Mouse (Mus musculus) left cerebral cortex, postnatal 36 days (tissue): ENCODE measurements around the gene Usp42. TPM values are rescaled to one million over a fixed set of nuclear protein-coding genes. Genes with fewer than 3 reads are reported as not detected.
A peak's percentile ranks its signal among the peaks of the same experiment; 100 is the strongest.

Experiments
- DNase-seq, 2 experiments: peaks; one replicate each; pipeline ENCODE4 v3.0.0; 2021 to 2022; ENCODE audit warnings: low spot score in 2 of 2, mixed read lengths in 1 of 2
- intact Hi-C: fragments of 180-260 bp; cut with DNase I; formaldehyde crosslinking; loops from one replicate; pipeline ENCODE4 v1.15.1; 2025
- total RNA-seq, 2 experiments: library from RNA; stranded (reverse); gene quantifications; 2 replicates each; pipeline ENCODE4 v1.2.3; 2021

Gene Usp42
- total RNA-seq, 2 experiments from 2014 or later: 21.7 to 27.1 TPM

DNA sequence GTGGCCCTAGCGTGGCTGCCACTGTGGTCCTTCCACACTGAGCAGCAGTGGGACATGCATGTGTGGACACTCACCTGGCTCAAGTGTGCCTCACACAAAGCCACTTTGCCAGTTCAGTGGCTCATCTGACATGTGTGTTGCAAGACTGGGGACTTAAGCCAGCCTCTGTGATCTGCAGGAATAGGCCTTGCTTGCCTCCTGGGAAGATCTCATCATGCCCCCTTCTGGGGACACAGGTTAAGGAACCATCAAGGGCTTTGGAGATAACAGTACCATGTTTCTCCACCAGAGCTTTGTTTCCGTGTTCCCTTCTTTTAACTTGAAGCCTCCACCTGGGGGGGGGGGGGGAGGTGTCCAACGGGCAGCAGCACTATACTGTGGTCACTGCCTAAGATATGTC, 35.8 kb downstream of the Usp42 start:
- no peak for DNase-seq
- intact Hi-C loops: no loop called here

DNA sequence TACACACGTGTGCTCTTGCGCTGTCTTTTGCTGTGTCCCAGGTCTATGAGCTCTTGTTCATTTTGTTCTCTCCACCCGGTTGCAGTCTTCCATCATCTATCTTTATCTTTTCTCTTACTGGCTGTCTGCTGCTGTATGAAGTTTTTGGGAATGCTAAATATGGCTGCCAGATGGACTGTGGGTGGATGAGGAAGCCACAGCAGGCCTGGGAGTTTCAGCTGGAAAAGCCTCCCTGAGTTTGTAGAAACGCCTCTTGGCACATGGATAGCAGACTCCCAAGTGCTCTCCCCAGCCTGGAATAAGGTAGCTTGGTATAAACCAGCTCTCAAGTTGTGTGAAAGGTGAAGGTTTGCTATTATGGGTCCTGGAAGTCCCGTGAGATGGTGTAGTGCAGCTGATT, 41.2 kb downstream of the Usp42 start:
- intact Hi-C loops: loop anchor here (2.0 to 5.0 kb wide), 2 partner anchors 49 to 108 kb away; no protein-coding TSS in a partner anchor
- peak; percentile 83 for DNase-seq

DNA sequence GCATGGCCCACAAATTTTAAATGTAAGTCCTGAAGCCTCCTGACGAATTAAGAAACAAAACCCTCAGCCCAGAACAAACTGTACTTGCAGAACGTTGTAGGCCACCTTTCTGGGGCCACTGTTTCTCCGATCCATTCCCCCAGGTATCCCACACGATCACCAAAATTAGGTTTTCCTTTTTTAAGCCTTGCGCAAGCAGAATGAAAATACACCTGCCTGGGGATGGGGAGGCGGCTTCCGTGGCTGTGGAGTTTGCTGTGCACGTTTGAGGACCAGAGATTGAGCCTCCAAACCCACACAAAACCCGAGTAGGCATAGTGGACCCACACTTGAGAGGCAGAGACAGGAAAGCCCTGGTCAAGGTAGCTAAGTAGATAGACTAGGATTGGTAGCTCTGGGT, 41.7 kb downstream of the Usp42 start:
- intact Hi-C loops: loop anchor here (2.0 to 5.0 kb wide), 2 partner anchors 48 to 108 kb away; no protein-coding TSS in a partner anchor
- peak; percentile 44 to 45 for DNase-seq

DNA sequence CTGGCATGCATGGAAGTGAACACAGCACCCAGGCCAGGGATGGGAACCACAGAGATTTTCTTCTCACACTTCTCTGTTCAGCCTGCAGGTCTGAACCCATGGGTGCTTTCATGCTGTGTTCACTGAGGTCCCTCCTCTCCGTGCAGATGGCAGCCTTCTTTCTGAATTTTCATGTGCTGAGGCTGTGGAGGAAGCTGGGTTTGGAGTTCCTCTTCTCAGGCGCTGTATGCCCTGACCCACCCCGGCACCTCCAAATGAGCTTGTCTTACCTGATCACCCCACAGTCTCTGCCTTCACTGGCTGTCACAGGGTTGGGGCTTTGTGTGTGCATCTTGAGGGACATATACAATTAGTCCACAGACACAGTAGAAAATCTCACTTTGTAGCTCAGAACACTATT, 44.5 kb downstream of the Usp42 start:
- DNase-seq: no peak
- intact Hi-C loops: no loop called here

DNA sequence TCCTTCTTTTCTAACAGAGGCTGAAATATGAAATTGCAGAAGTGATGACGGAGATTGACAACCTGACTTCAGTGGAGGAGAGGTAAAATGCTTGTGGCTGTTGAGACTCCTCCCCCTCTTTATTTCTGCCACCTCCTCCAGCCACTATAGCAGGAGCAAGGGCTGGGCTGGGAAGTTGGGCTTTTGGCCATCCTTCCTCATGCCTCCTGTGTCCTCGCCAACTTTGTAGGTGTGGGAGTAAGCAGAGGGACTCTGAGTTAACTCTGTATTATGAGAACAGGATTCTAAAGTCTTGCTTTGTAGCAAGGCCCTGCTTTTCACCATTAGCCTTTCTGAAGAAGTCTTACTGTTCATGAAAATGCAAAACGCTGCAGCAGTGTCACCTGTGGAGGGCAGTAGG, 45.6 kb downstream of the Usp42 start:
- DNase-seq: no peak
- intact Hi-C loops: no loop called here

DNA sequence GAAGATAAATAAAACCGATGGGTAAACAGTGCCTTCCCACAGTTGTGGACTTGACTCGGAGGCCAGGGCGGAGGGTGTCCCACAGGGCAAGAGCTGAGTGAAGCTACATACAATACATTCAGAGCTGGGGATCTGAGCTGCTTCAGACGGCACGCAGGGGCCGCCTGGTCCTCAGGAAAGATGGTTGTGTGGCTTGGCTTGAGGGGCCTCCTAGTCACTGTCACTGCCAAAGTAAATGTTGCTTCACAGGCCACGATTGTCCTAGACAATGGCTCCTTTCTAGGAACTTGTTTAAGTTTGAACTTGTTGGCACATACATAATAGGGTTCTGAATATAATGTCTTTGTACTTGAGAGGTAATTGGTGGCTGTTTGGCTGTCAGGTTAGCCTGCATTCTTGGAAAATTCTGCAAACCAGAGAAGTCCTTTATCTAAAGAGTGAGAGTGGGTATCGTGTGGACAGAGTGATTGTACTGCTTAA, 47.1 kb downstream of the Usp42 start:
- DNase-seq: no peak
- intact Hi-C loops: no loop called here

DNA sequence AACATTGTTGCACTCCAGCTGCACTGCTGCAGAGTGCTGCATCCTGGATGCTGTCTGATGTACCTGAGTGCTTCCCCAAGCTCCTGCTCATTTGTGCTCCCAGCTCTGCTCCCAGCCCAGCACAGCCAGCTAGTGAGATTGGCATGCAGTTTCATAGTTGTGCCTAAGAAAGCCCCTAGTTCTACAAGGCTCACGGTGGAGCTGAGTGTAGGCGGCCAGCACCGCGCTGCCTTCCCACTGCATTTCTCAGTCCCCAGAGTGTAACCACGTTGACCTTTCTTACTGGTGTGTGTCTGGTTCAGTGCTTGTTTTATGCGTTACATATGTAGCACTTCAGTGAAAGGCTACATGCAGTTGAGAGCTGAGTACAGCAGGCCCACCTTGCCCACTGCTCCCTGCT, 48.4 kb downstream of the Usp42 start:
- no peak for DNase-seq
- intact Hi-C loops: no loop called here

DNA sequence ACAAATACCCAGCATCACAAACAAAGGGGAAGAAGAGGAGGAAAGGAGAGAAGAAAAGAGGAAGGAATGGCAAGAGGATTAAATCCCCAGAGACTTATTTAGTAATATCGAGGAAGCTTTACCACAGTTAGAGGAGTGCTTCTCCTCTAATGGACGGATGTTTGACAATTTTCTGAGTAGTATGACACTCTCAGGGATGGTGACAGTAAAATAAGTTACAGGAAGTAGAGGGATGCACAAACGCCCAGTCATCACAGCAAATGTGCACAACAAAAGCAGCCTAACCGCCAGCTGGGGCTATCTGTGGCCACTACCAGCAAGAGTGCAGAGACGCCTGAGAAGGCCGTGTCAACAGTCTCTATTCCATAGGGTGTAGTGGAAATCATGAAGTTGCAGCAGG, 52.4 kb downstream of the Usp42 start:
- DNase-seq: no peak
- intact Hi-C loops: no loop called here

DNA sequence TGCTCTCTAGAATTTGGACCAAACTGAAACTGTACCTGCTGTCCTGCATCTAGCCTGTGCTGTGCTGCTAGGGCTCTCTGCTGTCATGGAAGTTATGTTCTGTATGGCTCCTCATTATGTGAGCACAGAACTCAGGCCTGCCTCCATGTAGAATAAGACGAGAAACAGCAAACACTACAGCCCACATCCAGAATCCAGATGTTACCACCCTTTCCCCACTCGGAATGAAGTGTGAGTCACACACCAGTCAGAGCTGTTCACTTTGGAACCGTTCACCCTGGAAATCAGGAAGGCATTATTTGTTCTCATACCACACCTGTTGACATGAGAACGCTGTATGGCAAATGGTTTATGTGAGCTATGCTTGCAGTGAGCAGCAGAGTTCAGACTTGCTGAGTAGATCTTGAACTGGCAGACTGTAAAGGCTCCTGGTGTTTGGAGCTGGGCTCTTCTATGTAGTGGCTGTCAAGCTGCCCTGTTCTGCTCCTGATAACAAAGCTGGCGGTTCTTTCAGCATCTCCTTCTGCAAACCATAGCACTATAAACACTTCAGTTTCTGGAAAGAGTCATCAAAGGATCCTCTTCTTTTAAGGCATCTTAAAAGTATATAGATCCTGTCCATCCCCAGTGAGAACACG, 53.3 kb downstream of the Usp42 start:
- intact Hi-C loops: no loop called here
- no peak for DNase-seq

DNA sequence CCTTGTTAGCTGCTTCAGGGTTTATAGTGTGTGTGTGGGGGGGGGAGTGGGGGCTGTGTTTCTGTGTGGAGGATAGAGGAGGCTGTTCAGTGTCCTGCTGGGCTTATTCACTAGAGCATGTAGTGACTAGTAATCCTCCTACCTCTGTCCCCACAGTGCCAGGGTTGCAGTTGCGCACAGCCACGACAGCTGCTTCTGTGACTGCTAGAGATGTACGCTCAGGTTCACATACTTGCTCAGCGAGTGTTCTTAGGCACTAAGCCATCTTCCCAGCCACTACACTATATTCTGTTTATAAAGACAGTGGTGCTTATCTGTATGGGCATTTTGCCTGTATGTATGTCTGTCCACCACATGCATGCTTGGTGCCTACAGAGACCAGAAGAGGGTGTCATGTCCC, 54.7 kb downstream of the Usp42 start:
- intact Hi-C loops: no loop called here
- no peak for DNase-seq

DNA sequence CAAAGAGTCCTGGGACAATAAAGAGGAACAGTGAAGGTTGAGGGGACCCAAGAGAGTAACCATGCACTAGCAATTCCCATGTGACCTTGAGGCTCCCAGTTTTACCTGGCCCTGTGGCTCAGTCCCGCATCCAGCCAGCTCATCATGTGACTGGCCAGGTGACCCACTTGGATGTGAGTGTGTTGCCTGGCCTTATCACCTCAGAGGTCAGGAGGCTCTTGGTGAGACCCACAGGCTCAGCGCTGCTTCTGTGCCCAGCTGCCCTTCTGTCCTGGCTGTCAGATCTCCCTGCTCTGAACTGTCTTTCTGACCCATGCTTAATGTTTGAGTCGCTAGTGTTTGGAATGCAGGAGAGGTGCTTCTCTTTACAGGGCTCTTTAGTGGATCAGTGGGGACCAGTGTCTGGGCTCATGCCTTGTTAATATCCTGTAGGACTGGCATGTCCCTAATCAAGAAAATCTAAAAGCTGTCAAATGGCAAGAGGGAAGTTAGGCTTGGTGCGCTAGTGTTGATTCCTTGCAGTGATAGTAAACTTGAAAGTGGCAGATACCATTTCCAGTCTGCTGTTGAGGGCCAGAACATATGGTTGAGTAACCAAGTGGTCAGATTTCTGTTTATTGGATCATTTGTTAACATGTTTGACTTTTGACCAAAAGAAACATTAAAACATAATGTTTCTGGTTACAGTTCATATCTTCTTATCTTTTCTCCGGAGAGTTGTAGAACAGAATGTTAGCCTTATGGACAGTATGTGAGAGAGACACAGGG, 55.7 kb downstream of the Usp42 start:
- DNase-seq: no peak
- intact Hi-C loops: no loop called here

DNA sequence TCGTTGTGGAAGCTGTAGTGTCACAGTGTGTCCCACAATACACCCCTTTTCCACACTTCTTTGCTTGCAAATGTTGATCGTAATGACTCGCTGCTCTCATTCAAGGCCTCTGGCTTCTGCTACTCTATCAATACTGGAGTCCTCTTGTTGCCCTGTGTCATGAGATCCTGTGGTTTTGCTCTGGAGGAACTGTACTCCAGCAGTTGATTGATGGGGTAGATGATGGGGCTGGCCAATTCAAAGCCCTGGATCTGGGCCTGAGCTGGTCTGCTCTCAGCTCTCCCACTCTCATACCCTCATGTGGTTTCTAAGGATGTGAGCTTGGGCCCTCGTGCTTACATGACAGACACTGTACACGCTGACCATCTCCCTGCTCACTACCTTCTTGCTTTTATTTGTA, 57.5 kb downstream of the Usp42 start:
- no peak for DNase-seq
- intact Hi-C loops: no loop called here

DNA sequence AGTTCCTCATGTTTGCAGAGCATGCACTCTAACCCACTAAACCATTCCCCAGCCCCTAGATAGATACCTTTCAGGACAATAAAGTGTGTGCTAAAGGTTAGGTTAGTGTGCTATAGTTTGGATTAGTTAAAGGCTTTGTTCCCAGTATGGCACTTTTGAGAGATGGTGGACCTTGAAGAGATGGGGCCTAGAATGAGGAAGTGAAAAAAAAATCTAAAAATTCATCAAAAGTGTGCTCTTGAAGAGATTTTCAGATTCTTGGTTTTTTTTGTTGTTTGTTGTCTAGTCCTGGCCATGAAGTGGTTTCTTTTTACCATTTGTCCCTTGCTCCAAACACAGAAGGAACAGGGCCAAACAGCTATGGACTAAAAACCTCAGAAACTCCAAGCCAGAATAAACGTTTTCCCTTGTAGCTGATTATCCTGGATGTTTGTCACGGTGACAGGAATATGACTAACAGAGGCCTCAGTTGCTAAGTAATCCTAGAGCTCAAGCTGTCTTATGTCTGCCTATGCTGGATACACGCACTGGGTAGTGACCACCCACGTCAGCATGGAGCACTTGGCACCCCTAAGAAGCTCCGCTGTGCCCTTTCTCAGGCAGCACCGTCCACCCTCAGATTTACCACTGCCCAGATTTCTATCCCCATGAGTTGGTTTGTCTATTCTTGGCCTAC, 61.2 kb downstream of the Usp42 start:
- peak in 1 of 2 experiments; percentile 38 for DNase-seq
- intact Hi-C loops: no loop called here

DNA sequence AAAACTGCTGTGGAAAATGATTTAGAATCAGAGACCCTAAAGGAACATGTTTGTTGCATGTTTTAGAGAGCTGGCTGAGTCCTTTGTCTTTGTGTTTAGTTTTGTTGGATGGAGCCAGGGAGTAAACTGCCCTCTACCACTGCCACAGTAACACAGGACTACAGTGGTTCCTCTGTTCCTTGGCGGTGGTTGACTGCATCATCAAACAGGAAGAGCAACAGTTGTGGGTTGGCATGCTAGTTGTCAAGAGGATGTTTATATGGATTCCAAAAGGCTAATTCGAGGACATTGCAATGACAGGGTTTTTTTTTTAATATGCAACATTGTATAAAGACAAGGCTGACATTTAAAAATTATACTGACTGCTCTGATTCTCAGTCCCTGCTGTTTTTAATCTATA, 62.2 kb downstream of the Usp42 start:
- intact Hi-C loops: no loop called here

DNA sequence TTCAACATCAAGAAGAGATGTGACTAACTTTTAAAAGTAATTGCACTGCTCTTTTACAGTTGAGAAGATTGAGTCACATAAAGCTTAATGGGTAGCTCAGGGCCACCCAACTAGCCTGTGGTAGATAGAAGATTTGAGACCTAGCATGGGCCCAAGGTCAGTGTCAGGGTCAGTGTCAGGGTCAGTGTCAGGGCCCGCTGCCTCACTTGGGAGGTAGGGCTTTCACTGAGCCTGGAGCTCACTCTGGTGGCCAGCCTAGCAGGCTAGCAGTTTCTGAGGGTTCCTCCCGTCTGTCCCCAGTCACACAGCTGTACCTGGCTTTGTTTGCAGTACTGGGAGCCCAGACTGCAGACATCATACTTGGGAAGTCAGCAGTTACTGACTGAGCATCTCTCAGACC, 62.7 kb downstream of the Usp42 start:
- intact Hi-C loops: no loop called here
- DNase-seq: no peak

More for the DNA sequence above, 62.2 kb downstream of the Usp42 start:
- no peak for DNase-seq

DNA sequence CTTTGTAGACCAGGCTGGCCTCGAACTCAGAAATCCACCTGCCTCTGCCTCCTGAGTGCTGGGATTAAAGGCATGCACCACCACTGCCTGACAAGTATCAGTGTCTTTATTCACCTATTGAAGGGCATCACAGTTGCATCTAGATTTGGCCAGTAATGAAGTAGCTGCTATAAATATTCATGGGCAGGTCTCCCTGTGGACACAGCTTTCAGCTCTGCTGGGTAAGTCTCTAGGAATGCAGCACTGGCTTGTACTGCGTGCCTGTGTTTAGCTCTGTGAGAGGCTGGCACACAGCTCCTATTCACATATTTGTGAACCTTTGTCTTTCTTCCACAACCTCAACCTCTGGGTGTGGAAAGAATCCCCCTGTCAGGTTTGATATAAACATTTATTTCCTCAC, 63.2 kb downstream of the Usp42 start:
- DNase-seq: no peak
- intact Hi-C loops: no loop called here

DNA sequence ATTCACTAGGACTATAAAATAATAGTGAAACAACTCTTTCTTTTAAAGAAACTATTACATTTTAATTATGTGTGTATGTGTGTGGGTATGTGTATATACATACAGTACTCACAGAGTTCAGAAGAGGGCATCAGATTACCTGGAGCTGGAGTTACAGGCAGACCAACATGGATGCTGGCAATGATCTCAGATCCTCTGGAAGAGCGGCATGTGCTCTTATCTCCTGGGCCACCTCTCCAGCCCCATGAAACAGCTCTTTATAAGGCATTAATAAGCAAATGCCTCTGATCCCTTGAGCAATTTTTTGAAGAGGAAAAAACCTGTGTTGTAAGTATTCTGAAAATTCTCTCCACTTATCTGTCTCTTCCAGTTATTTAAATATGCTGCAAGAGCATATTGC, 66.1 kb downstream of the Usp42 start:
- no peak for DNase-seq
- intact Hi-C loops: no loop called here

DNA sequence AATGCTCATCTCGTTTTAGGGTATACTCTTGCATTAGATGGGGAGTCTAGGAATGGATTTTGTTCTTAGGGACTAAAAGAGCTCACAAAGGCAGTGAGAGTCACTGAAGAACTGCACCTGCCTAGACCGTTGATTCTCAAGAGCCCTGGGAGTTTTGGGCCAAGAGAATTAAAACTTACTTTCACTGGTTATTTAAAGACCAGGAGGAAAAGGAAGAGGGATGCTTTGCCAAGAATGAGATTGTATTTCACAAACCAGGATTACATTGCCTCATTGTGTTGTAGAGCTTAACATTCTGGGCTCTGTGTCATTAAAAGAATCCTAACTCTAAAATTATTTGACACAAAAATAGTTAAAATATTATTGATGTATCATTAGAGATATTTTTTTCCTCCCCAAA, 66.5 kb downstream of the Usp42 start:
- no peak for DNase-seq
- intact Hi-C loops: no loop called here

DNA sequence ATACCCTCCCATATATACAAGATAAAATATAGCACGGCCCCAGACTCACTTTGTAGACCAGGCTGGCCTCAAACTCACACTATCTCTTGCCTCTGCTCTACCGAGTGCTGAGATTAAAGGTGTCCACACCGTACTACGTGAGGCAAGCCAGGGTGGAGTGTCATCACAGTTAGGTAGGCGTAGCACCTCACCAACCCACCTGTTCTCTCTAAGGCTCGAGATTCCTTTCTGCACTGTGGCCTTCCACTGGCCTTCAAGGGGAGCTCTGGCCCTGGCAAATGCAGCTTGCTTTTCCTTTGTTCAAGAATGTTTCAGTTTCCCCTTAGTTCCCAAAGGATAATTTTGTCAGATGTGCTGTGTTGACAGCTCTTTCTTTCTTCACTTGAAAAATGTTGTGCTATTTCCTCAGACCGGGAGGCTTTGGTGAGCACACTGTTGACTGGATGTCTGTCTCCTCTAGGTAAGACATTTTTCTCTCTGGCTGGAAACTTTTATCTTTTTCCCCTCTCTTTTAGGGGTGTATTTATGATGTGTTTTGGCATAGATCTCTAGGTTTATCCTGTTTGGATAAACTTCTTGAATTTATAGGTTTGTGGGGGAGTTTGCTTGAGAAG, 68.9 kb downstream of the Usp42 start:
- intact Hi-C loops: no loop called here

More for the DNA sequence above, 68.9 kb downstream of the Usp42 start:
- no peak for DNase-seq
